Mouse (Mus musculus) liver, embryonic 14.5 days (tissue): ENCODE measurements around the gene Fras1.

Source experiments
- CTCF ChIP-seq: IDR thresholded peaks from 2 replicates; pipeline ENCODE4 v1.5.1; 2016; ENCODE audit warnings: antibody characterized with exemption, low read depth, control low read depth
- EP300 ChIP-seq: IDR thresholded peaks from 2 replicates; pipeline ENCODE4 v1.6.1; 2016; ENCODE audit warnings: antibody characterized with exemption, low read depth

- TF ChIP-seq CTCF, result no peak
- TF ChIP-seq EP300, result no peak
Observed at GRCm38 (mm10) chr5:96365590-96365989, 8.2 kb upstream of the Fras1 start.
